Mouse (Mus musculus): Measurements from ENCODE around the gene Pex7. TPM values are rescaled to one million over a fixed set of nuclear protein-coding genes. Genes with fewer than 3 reads are reported as not detected.
"Not testable (repeated sequence)": the region's sequence is repeated elsewhere in the genome, so short reads cannot be mapped to it uniquely, and the experiment has no call there.

Gene Pex7
- polyA plus RNA-seq, 1 experiment from 2014 or later: 22.7 TPM

GRCm38 (mm10) chr10:19932986-19933385 lies 25.5 kb upstream of the Pex7 start:
- Histone ChIP-seq H3K27ac (replicated peaks; ENCODE audit: low read depth, low read length) (no peak overlapping the region), H3K4me1 (ENCODE audit: control insufficient read depth, insufficient read depth, low read length) (peaks cover 3% of the 10 kb centered on the region; the same call in 1 of the 2 replicates), H3K9me3 (replicated peaks; ENCODE audit: control insufficient read depth, low read length) (no peaks in the 10 kb centered on the region), H3K27me3 (ENCODE audit: control insufficient read depth, insufficient read depth, low read length) (peaks cover 3% of the 10 kb centered on the region; the same call in 1 of the 2 replicates), H3K36me3 (replicated peaks; ENCODE audit: control insufficient read depth, insufficient read depth, low read depth, low read length) (no peaks in the 10 kb centered on the region), H3K4me2 (ENCODE audit: low read depth, low read length) (no peak overlapping the region), H3K9ac (replicated peaks; ENCODE audit: low read length) (no peak overlapping the region), H3K4me3 (ENCODE audit: low read depth, low read length) (no peak overlapping the region; the same call in 1 of the 2 replicates)
- WGBS: 27% methylated on average over 3 of the region's 3 CpGs
- DNase-seq (ENCODE audit: low spot score): peak; percentile 67
- ATAC-seq (replicated peaks; ENCODE audit: insufficient number of reproducible peaks, low FRiP score, low TSS enrichment, low read depth): no peak

- no peak overlapping the region for H3K4me2 ChIP-seq (ENCODE audit: low read depth, low read length)
- H3K27me3 ChIP-seq (ENCODE audit: control insufficient read depth, insufficient read depth, low read length): peaks cover 3% of the 10 kb centered on the region; the same call in 1 of the 2 replicates
- WGBS: 50% methylated on average over 1 of the region's 1 CpGs
- H3K9ac ChIP-seq (replicated peaks; ENCODE audit: low read length): no peak overlapping the region
- no peak for DNase-seq (ENCODE audit: low spot score)
- no peak overlapping the region for H3K27ac ChIP-seq (replicated peaks; ENCODE audit: low read depth, low read length)
- H3K4me1 ChIP-seq (ENCODE audit: control insufficient read depth, insufficient read depth, low read length): no peaks in the 10 kb centered on the region
- no peak for ATAC-seq (replicated peaks; ENCODE audit: insufficient number of reproducible peaks, low FRiP score, low TSS enrichment, low read depth)
- H3K4me3 ChIP-seq (ENCODE audit: low read depth, low read length): no peak overlapping the region
- H3K36me3 ChIP-seq (replicated peaks; ENCODE audit: control insufficient read depth, insufficient read depth, low read depth, low read length): no peaks in the 10 kb centered on the region
- H3K9me3 ChIP-seq (replicated peaks; ENCODE audit: control insufficient read depth, low read length): no peaks in the 10 kb centered on the region
Observed at GRCm38 (mm10) chr10:19928205-19928604, 20.7 kb upstream of the Pex7 start.

- H3K9me3 ChIP-seq (replicated peaks; ENCODE audit: control insufficient read depth, low read length); H3K36me3 ChIP-seq (replicated peaks; ENCODE audit: control insufficient read depth, insufficient read depth, low read depth, low read length); H3K4me2 ChIP-seq (ENCODE audit: low read depth, low read length); DNase-seq (ENCODE audit: low spot score); H3K9ac ChIP-seq (replicated peaks; ENCODE audit: low read length); ATAC-seq (replicated peaks; ENCODE audit: insufficient number of reproducible peaks, low FRiP score, low TSS enrichment, low read depth); H3K27me3 ChIP-seq (ENCODE audit: control insufficient read depth, insufficient read depth, low read length); H3K27ac ChIP-seq (replicated peaks; ENCODE audit: low read depth, low read length); H3K4me1 ChIP-seq (ENCODE audit: control insufficient read depth, insufficient read depth, low read length); H3K4me3 ChIP-seq (ENCODE audit: low read depth, low read length): not testable (repeated sequence)
- WGBS: 92% methylated on average over 4 of the region's 4 CpGs
Observed at GRCm38 (mm10) chr10:19926391-19926897, 19.0 kb upstream of the Pex7 start.

- ATAC-seq (replicated peaks; ENCODE audit: insufficient number of reproducible peaks, low FRiP score, low TSS enrichment, low read depth) (no peak), DNase-seq (ENCODE audit: low spot score) (no peak)
- Histone ChIP-seq H3K4me1 (ENCODE audit: control insufficient read depth, insufficient read depth, low read length) (no peaks in the 10 kb centered on the region), H3K4me2 (ENCODE audit: low read depth, low read length) (no peak overlapping the region), H3K9me3 (replicated peaks; ENCODE audit: control insufficient read depth, low read length) (no peaks in the 10 kb centered on the region), H3K9ac (replicated peaks; ENCODE audit: low read length) (no peak overlapping the region), H3K4me3 (ENCODE audit: low read depth, low read length) (no peak overlapping the region), H3K36me3 (replicated peaks; ENCODE audit: control insufficient read depth, insufficient read depth, low read depth, low read length) (no peaks in the 10 kb centered on the region), H3K27me3 (ENCODE audit: control insufficient read depth, insufficient read depth, low read length) (no peaks in the 10 kb centered on the region), H3K27ac (replicated peaks; ENCODE audit: low read depth, low read length) (no peak overlapping the region)
- WGBS: 65% methylated on average over 2 of the region's 2 CpGs
Observed at GRCm38 (mm10) chr10:19924256-19924655, 16.8 kb upstream of the Pex7 start.

- ATAC-seq (replicated peaks; ENCODE audit: insufficient number of reproducible peaks, low FRiP score, low TSS enrichment, low read depth): no peak
- Histone ChIP-seq H3K4me3 (ENCODE audit: low read depth, low read length) (no peak overlapping the region), H3K27ac (replicated peaks; ENCODE audit: low read depth, low read length) (no peak overlapping the region), H3K4me1 (ENCODE audit: control insufficient read depth, insufficient read depth, low read length) (no peaks in the 10 kb centered on the region), H3K27me3 (ENCODE audit: control insufficient read depth, insufficient read depth, low read length) (no peaks in the 10 kb centered on the region), H3K9ac (replicated peaks; ENCODE audit: low read length) (no peak overlapping the region), H3K9me3 (replicated peaks; ENCODE audit: control insufficient read depth, low read length) (no peaks in the 10 kb centered on the region), H3K36me3 (replicated peaks; ENCODE audit: control insufficient read depth, insufficient read depth, low read depth, low read length) (no peaks in the 10 kb centered on the region), H3K4me2 (ENCODE audit: low read depth, low read length) (no peak overlapping the region)
- no peak for DNase-seq (ENCODE audit: low spot score)
- WGBS: 62% methylated on average over 4 of the region's 4 CpGs
Observed at GRCm38 (mm10) chr10:19922410-19922809, 14.9 kb upstream of the Pex7 start.

- DNase-seq (ENCODE audit: low spot score) (peak; percentile 53), ATAC-seq (replicated peaks; ENCODE audit: insufficient number of reproducible peaks, low FRiP score, low TSS enrichment, low read depth) (0 out of 2 replicates have a peak, but pooled peaks have one; percentile 34)
- Histone ChIP-seq H3K9me3 (replicated peaks; ENCODE audit: control insufficient read depth, low read length) (no peaks in the 10 kb centered on the region), H3K4me1 (ENCODE audit: control insufficient read depth, insufficient read depth, low read length) (no peaks in the 10 kb centered on the region), H3K4me3 (ENCODE audit: low read depth, low read length) (no peak overlapping the region), H3K9ac (replicated peaks; ENCODE audit: low read length) (no peak overlapping the region), H3K27me3 (ENCODE audit: control insufficient read depth, insufficient read depth, low read length) (no peaks in the 10 kb centered on the region), H3K4me2 (ENCODE audit: low read depth, low read length) (no peak overlapping the region), H3K27ac (replicated peaks; ENCODE audit: low read depth, low read length) (no peak overlapping the region), H3K36me3 (replicated peaks; ENCODE audit: control insufficient read depth, insufficient read depth, low read depth, low read length) (no peaks in the 10 kb centered on the region)
- WGBS: 67% methylated on average over 1 of the region's 1 CpGs
Observed at GRCm38 (mm10) chr10:19915301-19915700, 7.8 kb upstream of the Pex7 start.

- H3K36me3 ChIP-seq (replicated peaks; ENCODE audit: control insufficient read depth, insufficient read depth, low read depth, low read length): no peaks in the 10 kb centered on the region
- H3K4me3 ChIP-seq (ENCODE audit: low read depth, low read length): no peak overlapping the region
- H3K9ac ChIP-seq (replicated peaks; ENCODE audit: low read length): no peak overlapping the region
- no peaks in the 10 kb centered on the region for H3K9me3 ChIP-seq (replicated peaks; ENCODE audit: control insufficient read depth, low read length)
- DNase-seq (ENCODE audit: low spot score) (no peak), ATAC-seq (replicated peaks; ENCODE audit: insufficient number of reproducible peaks, low FRiP score, low TSS enrichment, low read depth) (no peak)
- 86% methylated on average over 4 of the region's 4 CpGs for WGBS
- no peaks in the 10 kb centered on the region for H3K27me3 ChIP-seq (ENCODE audit: control insufficient read depth, insufficient read depth, low read length)
- no peaks in the 10 kb centered on the region for H3K4me1 ChIP-seq (ENCODE audit: control insufficient read depth, insufficient read depth, low read length)
- no peak overlapping the region for H3K4me2 ChIP-seq (ENCODE audit: low read depth, low read length)
- no peak overlapping the region for H3K27ac ChIP-seq (replicated peaks; ENCODE audit: low read depth, low read length)
Observed at GRCm38 (mm10) chr10:19913806-19914205, 6.3 kb upstream of the Pex7 start.

GRCm38 (mm10) chr10:19911583-19911982 lies 4.1 kb upstream of the Pex7 start:
- WGBS: 26% methylated on average over 1 of the region's 1 CpGs
- no peaks in the 10 kb centered on the region for H3K9me3 ChIP-seq (replicated peaks; ENCODE audit: control insufficient read depth, low read length)
- no peak overlapping the region for H3K27ac ChIP-seq (replicated peaks; ENCODE audit: low read depth, low read length)
- no peak overlapping the region for H3K4me2 ChIP-seq (ENCODE audit: low read depth, low read length)
- DNase-seq (ENCODE audit: low spot score) (peak; percentile 42), ATAC-seq (replicated peaks; ENCODE audit: insufficient number of reproducible peaks, low FRiP score, low TSS enrichment, low read depth) (no peak)
- no peaks in the 10 kb centered on the region for H3K27me3 ChIP-seq (ENCODE audit: control insufficient read depth, insufficient read depth, low read length)
- no peaks in the 10 kb centered on the region for H3K36me3 ChIP-seq (replicated peaks; ENCODE audit: control insufficient read depth, insufficient read depth, low read depth, low read length)
- no peaks in the 10 kb centered on the region for H3K4me1 ChIP-seq (ENCODE audit: control insufficient read depth, insufficient read depth, low read length)
- H3K4me3 ChIP-seq (ENCODE audit: low read depth, low read length): no peak overlapping the region
- no peak overlapping the region for H3K9ac ChIP-seq (replicated peaks; ENCODE audit: low read length)

Data from embryonic facial prominence, embryonic 11.5 days (tissue).